Mouse (Mus musculus) forebrain, embryonic 11.5 days (tissue): ENCODE measurements around the gene Eif4b. TPM values are rescaled to one million over a fixed set of nuclear protein-coding genes. Genes with fewer than 3 reads are reported as not detected.

ENCODE experiments used
- ATAC-seq: fragments of 200-750 bp; cut with Nextera tagmentation; replicated peaks from 2 replicates; pipeline ENCODE4 v1.8.0; 2017; ENCODE audit warnings: moderate TSS enrichment; ENCODE audit not compliant: low FRiP score
- DNase-seq: peaks from one replicate; pipeline ENCODE4 v3.0.0-alpha.2; 2017; ENCODE audit warnings: low spot score
- H3K27ac ChIP-seq: fragments of 300-500 bp; sonication (generic); 2 replicates; pipeline ENCODE4 v1.5.1; 2014; ENCODE audit warnings: low read depth, low read length
- H3K27me3 ChIP-seq: fragments of 300-500 bp; sonication (generic); 2 replicates; pipeline ENCODE4 v1.6.1; 2014; ENCODE audit warnings: mild to moderate bottlenecking, low read length, mixed read lengths; ENCODE audit not compliant: control insufficient read depth, insufficient read depth
- H3K36me3 ChIP-seq: fragments of 300-500 bp; sonication (generic); 2 replicates; pipeline ENCODE4 v1.6.1; 2014; ENCODE audit warnings: mild to moderate bottlenecking, low read length, moderate library complexity, mixed read lengths; ENCODE audit not compliant: control insufficient read depth, insufficient read depth
- H3K4me1 ChIP-seq: fragments of 300-500 bp; sonication (generic); replicated peaks from 2 replicates; pipeline ENCODE4 v1.6.1; 2014; ENCODE audit warnings: low read length, mixed read lengths; ENCODE audit not compliant: control insufficient read depth, insufficient read depth
- H3K4me2 ChIP-seq: fragments of 300-500 bp; sonication (generic); 2 replicates; pipeline ENCODE4 v1.6.1; 2014; ENCODE audit warnings: low read depth, mild to moderate bottlenecking, low read length, moderate library complexity, mixed read lengths; ENCODE audit not compliant: severe bottlenecking
- H3K4me3 ChIP-seq: fragments of 300-500 bp; sonication (generic); 2 replicates; pipeline ENCODE4 v1.5.1; 2014; ENCODE audit warnings: low read depth, low read length
- H3K9ac ChIP-seq: fragments of 300-500 bp; sonication (generic); 2 replicates; pipeline ENCODE4 v1.6.1; 2014; ENCODE audit warnings: low read length
- H3K9me3 ChIP-seq: fragments of 300-500 bp; sonication (generic); 2 replicates; pipeline ENCODE4 v1.6.1; 2016; ENCODE audit warnings: low read length, mixed read lengths; ENCODE audit not compliant: control insufficient read depth
- whole genome bisulfite sequencing: fragments of 180-500 bp; shearing (Covaris S2); extraction: QIAGEN DNeasy Blood & Tissue Kit; methylation state at CpG from one replicate; pipeline ENCODE4 v1.1.7; 2014; 5-methylcytosine and 5-hydroxymethylcytosine counted together
- polyA plus RNA-seq: library from polyadenylated mRNA; unstranded; fragments of >200 nt; fragmentation: Nextera tagmentation; extraction: Ambion mirVana; gene quantifications from 2 replicates; pipeline ENCODE4 v1.2.1, GENCODE M21; 2014

Gene Eif4b
- polyA plus RNA-seq, 1 experiment from 2014 or later = 122 TPM

- H3K9me3 ChIP-seq = no peaks in the 10 kb centered on the region
- 0 out of 2 replicates have a peak overlapping the region, but pooled peaks have one; percentile 18 for H3K27ac ChIP-seq
- 80% methylated on average over 11 of the region's 11 CpGs for WGBS
- DNase-seq (no peak), ATAC-seq (no peak)
- H3K4me1 ChIP-seq = no peaks in the 10 kb centered on the region
- H3K36me3 ChIP-seq = no peaks in the 10 kb centered on the region
- H3K9ac ChIP-seq = no peak overlapping the region
- H3K4me2 ChIP-seq = no peak overlapping the region
- H3K4me3 ChIP-seq = no peak overlapping the region
- no peaks in the 10 kb centered on the region for H3K27me3 ChIP-seq
Measured at GRCm38 (mm10) chr15:102116753-102117415, 43.3 kb downstream of the Eif4b start.

GRCm38 (mm10) chr15:102117461-102118443, 44.2 kb downstream of the Eif4b start:
- DNase-seq = no peak

GRCm38 (mm10) chr15:102118591-102118990, 45.0 kb downstream of the Eif4b start:
- WGBS = 80% methylated on average over 4 of the region's 4 CpGs
- no peaks in the 10 kb centered on the region for H3K4me1 ChIP-seq

More at GRCm38 (mm10) chr15:102117461-102118443, 44.2 kb downstream of the Eif4b start:
- no peak overlapping the region for H3K4me2 ChIP-seq
- H3K36me3 ChIP-seq = no peaks in the 10 kb centered on the region
- no peaks in the 10 kb centered on the region for H3K4me1 ChIP-seq
- ATAC-seq = no peak
- H3K9ac ChIP-seq = no peak overlapping the region
- no peak overlapping the region for H3K4me3 ChIP-seq
- no peaks in the 10 kb centered on the region for H3K27me3 ChIP-seq
- H3K27ac ChIP-seq = no peak overlapping the region
- no peaks in the 10 kb centered on the region for H3K9me3 ChIP-seq
- WGBS = 78% methylated on average over 19 of the region's 19 CpGs

GRCm38 (mm10) chr15:102119121-102119830, 45.7 kb downstream of the Eif4b start:
- no peak for ATAC-seq
- H3K36me3 ChIP-seq = no peaks in the 10 kb centered on the region; the same call in 1 of the 2 replicates
- H3K27me3 ChIP-seq = no peaks in the 10 kb centered on the region
- WGBS = 76% methylated on average over 8 of the region's 8 CpGs
- no peak overlapping the region for H3K27ac ChIP-seq
- H3K9ac ChIP-seq = no peak overlapping the region
- H3K4me1 ChIP-seq = no peaks in the 10 kb centered on the region
- no peak overlapping the region for H3K4me3 ChIP-seq
- no peaks in the 10 kb centered on the region for H3K9me3 ChIP-seq
- no peak for DNase-seq
- no peak overlapping the region for H3K4me2 ChIP-seq

More at GRCm38 (mm10) chr15:102118591-102118990, 45.0 kb downstream of the Eif4b start:
- Histone ChIP-seq H3K9ac (no peak overlapping the region), H3K9me3 (no peaks in the 10 kb centered on the region), H3K4me2 (no peak overlapping the region), H3K27ac (no peak overlapping the region), H3K4me3 (no peak overlapping the region), H3K27me3 (no peaks in the 10 kb centered on the region), H3K36me3 (no peaks in the 10 kb centered on the region)
- ATAC-seq = no peak
- no peak for DNase-seq

GRCm38 (mm10) chr15:102119831-102120170, 46.2 kb downstream of the Eif4b start:
- 83% methylated on average over 2 of the region's 2 CpGs for WGBS
- Histone ChIP-seq H3K4me3 (no peak overlapping the region), H3K9ac (no peak overlapping the region), H3K27ac (no peak overlapping the region), H3K4me1 (no peaks in the 10 kb centered on the region), H3K9me3 (no peaks in the 10 kb centered on the region), H3K36me3 (no peaks in the 10 kb centered on the region; the same call in 1 of the 2 replicates), H3K4me2 (no peak overlapping the region), H3K27me3 (no peaks in the 10 kb centered on the region)
- ATAC-seq (no peak), DNase-seq (no peak)

- Histone ChIP-seq H3K36me3 (no peaks in the 10 kb centered on the region; the same call in 1 of the 2 replicates), H3K9me3 (no peaks in the 10 kb centered on the region), H3K4me1 (no peaks in the 10 kb centered on the region), H3K27ac (no peak overlapping the region), H3K27me3 (no peaks in the 10 kb centered on the region), H3K4me2 (no peak overlapping the region), H3K4me3 (no peak overlapping the region), H3K9ac (no peak overlapping the region)
- DNase-seq (no peak), ATAC-seq (no peak)
- 94% methylated on average over 5 of the region's 5 CpGs for whole genome bisulfite sequencing
Measured at GRCm38 (mm10) chr15:102120530-102120929, 47.0 kb downstream of the Eif4b start.

GRCm38 (mm10) chr15:102126303-102126702, 52.7 kb downstream of the Eif4b start:
- Histone ChIP-seq H3K4me3 (no peak overlapping the region), H3K9me3 (no peaks in the 10 kb centered on the region), H3K9ac (no peak overlapping the region), H3K4me1 (no peaks in the 10 kb centered on the region), H3K27me3 (no peaks in the 10 kb centered on the region), H3K27ac (no peak overlapping the region), H3K36me3 (no peaks in the 10 kb centered on the region; the same call in 1 of the 2 replicates), H3K4me2 (no peak overlapping the region)
- no peak for ATAC-seq
- DNase-seq = no peak
- 79% methylated on average over 2 of the region's 2 CpGs for WGBS

- H3K27me3 ChIP-seq = no peaks in the 10 kb centered on the region
- H3K4me1 ChIP-seq = peaks cover 5% of the 10 kb centered on the region; the same call in 1 of the 2 replicates
- no peak overlapping the region for H3K27ac ChIP-seq
- no peak for ATAC-seq
- no peak overlapping the region for H3K9ac ChIP-seq
- DNase-seq = no peak
- H3K9me3 ChIP-seq = no peaks in the 10 kb centered on the region
- 93% methylated on average over 9 of the region's 9 CpGs for WGBS
- no peak overlapping the region for H3K4me3 ChIP-seq
- no peaks in the 10 kb centered on the region; the same call in 1 of the 2 replicates for H3K36me3 ChIP-seq
- H3K4me2 ChIP-seq = no peak overlapping the region
Measured at GRCm38 (mm10) chr15:102133314-102133713, 59.7 kb downstream of the Eif4b start.
